Mouse (Mus musculus) hindbrain, postnatal 0 days (tissue): ENCODE measurements around the gene Lgals3bp. TPM values are rescaled to one million over a fixed set of nuclear protein-coding genes. Genes with fewer than 3 reads are reported as not detected.

Experiments
- ATAC-seq: fragments of 200-750 bp; cut with Nextera tagmentation; 2 replicates; pipeline ENCODE4 v1.8.0; 2017; ENCODE audit warnings: mild to moderate bottlenecking, moderate TSS enrichment, moderate library complexity
- DNase-seq: peaks from one replicate; pipeline ENCODE4 v3.0.0-alpha.2; 2015; ENCODE audit warnings: low spot score
- H3K27ac ChIP-seq: fragments of 300-500 bp; sonication (generic); 2 replicates; pipeline ENCODE4 v1.5.1; 2014; ENCODE audit warnings: mild to moderate bottlenecking
- H3K27me3 ChIP-seq: fragments of 300-500 bp; sonication (generic); 2 replicates; pipeline ENCODE4 v1.6.1; 2014; ENCODE audit warnings: low read length, mixed read lengths; ENCODE audit not compliant: insufficient read depth
- H3K36me3 ChIP-seq: fragments of 300-500 bp; sonication (generic); 2 replicates; pipeline ENCODE4 v1.6.1; 2014; ENCODE audit warnings: low read length, mixed read lengths; ENCODE audit not compliant: insufficient read depth
- H3K4me1 ChIP-seq: fragments of 300-500 bp; sonication (generic); 2 replicates; pipeline ENCODE4 v1.6.1; 2014; ENCODE audit warnings: antibody characterized with exemption, low read length, mixed read lengths; ENCODE audit not compliant: insufficient read depth
- H3K4me2 ChIP-seq: fragments of 300-500 bp; sonication (generic); 2 replicates; pipeline ENCODE4 v1.6.1; 2014; ENCODE audit warnings: low read depth, mild to moderate bottlenecking, low read length, moderate library complexity, mixed read lengths
- H3K4me3 ChIP-seq: fragments of 300-500 bp; sonication (generic); 2 replicates; pipeline ENCODE4 v1.5.1; 2014; ENCODE audit warnings: low read length
- H3K9ac ChIP-seq: fragments of 300-500 bp; sonication (generic); replicated peaks from 2 replicates; pipeline ENCODE4 v1.6.1; 2014; ENCODE audit warnings: mild to moderate bottlenecking, low read length, moderate library complexity, mixed read lengths
- H3K9me3 ChIP-seq: fragments of 300-500 bp; sonication (generic); 2 replicates; pipeline ENCODE4 v1.6.1; 2016; ENCODE audit warnings: low read length, mixed read lengths
- CTCF ChIP-seq: IDR thresholded peaks from 2 replicates; pipeline ENCODE4 v1.5.1; 2016; ENCODE audit warnings: antibody characterized with exemption, control low read depth, low read depth
- WGBS: fragments of 180-500 bp; shearing (Covaris S2); extraction: QIAGEN DNeasy Blood & Tissue Kit; methylation state at CpG from one replicate; pipeline ENCODE4 v1.1.7; 2014; 5-methylcytosine and 5-hydroxymethylcytosine counted together
- polyA plus RNA-seq: library from polyadenylated mRNA; unstranded; fragments of >200 nt; fragmentation: Nextera tagmentation; extraction: Ambion mirVana; gene quantifications from 2 replicates; pipeline ENCODE4 v1.2.1, GENCODE M21; 2015
- total RNA-seq: library from RNA; depleted of rRNA; stranded (reverse); fragments of >200 nt; gene quantifications from 2 replicates; pipeline ENCODE4 v1.2.3, GENCODE M21; 2014

The Lgals3bp gene
- total and polyA plus RNA-seq, 2 experiments from 2014 or later, result 18.5 to 25.5 TPM

DNA sequence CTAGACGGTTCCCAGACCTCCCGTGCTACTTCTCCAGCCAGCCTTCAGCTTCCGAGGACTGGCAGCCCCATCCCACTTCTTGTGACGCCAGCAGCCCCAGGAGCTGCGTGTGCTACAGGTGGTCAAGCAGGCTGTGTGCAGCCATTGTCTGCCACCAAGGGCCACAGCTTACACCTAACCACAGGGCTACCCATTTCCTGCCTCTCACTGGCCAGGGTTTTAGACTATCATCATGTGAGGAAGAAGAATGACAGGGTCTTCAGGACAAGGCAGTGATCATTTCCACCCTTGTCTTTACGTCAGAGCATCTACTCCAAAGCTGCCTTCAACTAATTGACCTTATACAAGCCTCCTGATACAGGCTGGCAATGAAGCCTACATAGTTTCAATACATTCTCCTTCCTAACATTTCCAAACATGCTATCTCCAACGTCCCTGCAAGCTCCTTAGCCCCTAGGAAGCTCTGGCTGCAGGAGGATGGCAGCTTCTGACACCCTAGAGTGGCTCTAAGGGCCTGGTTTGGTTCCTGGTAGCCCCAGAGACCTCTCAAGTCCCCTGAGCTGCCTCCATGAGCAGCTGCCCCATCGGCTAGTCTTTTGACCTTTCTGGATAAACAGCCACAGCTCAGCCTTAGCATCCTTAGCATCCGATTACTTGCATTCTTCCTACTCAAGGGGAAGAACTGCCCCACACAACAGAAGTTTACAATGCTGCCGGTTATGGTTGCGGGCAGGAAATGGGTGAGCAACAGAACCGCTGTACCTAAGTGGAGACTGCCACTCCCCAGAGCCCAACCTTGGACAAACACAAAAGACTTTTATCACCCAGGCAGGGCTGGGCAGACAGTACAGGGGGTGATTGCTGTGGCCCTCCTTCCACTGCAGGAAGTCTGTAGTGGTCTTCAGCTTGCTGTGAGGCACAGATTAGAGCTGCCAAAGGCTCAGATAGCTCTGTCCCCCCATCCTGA lies 7.5 kb upstream of the Lgals3bp start:
- no peak for ATAC-seq
- no peak overlapping the region for H3K4me2 ChIP-seq
- 89% methylated on average over 12 of the region's 12 CpGs for WGBS

DNA sequence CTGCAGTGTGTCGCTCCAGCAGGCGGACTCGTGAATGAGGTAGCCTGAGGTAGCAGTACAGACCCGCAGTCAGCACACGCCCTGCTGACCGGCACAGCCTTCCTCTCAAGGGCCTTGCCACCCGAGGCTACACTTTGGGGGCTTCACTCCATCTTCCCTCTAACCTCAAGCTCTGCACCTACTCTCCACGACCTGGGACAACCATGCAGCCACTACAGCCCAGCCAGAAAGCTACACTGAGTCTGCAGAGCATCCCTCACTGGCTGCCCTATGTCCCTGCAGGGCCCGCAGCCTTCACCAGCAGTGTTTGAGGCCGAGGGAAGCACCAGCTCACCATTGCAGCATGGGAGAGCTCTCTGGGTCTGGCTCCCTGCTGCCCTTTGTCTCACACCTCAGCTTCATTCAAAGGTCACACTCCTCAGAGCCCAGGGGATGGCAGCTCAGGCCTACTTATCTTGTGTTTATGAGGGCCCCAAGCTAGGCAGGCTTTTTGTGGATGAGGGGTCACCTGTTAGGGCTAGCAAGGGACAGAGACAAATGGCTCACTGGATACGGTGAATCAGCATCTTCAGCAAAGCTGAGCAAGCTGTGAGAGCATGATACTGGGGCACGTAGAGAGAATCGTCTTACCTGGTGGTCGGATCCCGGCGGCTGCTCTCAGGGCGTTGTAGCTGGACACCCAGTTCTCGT lies 6.3 kb upstream of the Lgals3bp start:
- no peaks in the 10 kb centered on the region for H3K9me3 ChIP-seq
- H3K4me2 ChIP-seq, result no peak overlapping the region
- no peak overlapping the region for H3K27ac ChIP-seq
- no peaks in the 10 kb centered on the region for H3K27me3 ChIP-seq
- ATAC-seq, result no peak
- H3K4me3 ChIP-seq, result no peak overlapping the region
- H3K36me3 ChIP-seq, result peaks cover 31% of the 10 kb centered on the region
- DNase-seq, result no peak
- WGBS, result 86% methylated on average over 18 of the region's 18 CpGs
- H3K9ac ChIP-seq, result no peak overlapping the region
- no peak for TF ChIP-seq CTCF
- 0 out of 2 replicates have a peak, but pooled peaks cover 6% of the 10 kb centered on the region for H3K4me1 ChIP-seq

More for the DNA sequence above, 7.5 kb upstream of the Lgals3bp start:
- H3K4me1 ChIP-seq, result 0 out of 2 replicates have a peak, but pooled peaks cover 6% of the 10 kb centered on the region
- no peak overlapping the region for H3K4me3 ChIP-seq
- H3K9ac ChIP-seq, result no peak overlapping the region
- H3K36me3 ChIP-seq, result peaks cover 31% of the 10 kb centered on the region
- no peaks in the 10 kb centered on the region for H3K9me3 ChIP-seq
- DNase-seq, result no peak
- H3K27me3 ChIP-seq, result no peaks in the 10 kb centered on the region
- no peak overlapping the region for H3K27ac ChIP-seq
- TF ChIP-seq CTCF, result no peak

GRCm38 (mm10) chr11:118407318-118407910 lies 5.5 kb upstream of the Lgals3bp start:
- Histone ChIP-seq H3K4me3 (no peak overlapping the region), H3K4me1 (0 out of 2 replicates have a peak, but pooled peaks cover 2% of the 10 kb centered on the region), H3K27me3 (no peaks in the 10 kb centered on the region), H3K36me3 (peaks cover 31% of the 10 kb centered on the region), H3K27ac (no peak overlapping the region), H3K4me2 (no peak overlapping the region), H3K9me3 (no peaks in the 10 kb centered on the region), H3K9ac (no peak overlapping the region)
- 85% methylated on average over 23 of the region's 23 CpGs for WGBS
- ATAC-seq, result no peak
- peak; percentile 37; the same call in 1 of the 2 replicates for TF ChIP-seq CTCF
- no peak for DNase-seq

DNA sequence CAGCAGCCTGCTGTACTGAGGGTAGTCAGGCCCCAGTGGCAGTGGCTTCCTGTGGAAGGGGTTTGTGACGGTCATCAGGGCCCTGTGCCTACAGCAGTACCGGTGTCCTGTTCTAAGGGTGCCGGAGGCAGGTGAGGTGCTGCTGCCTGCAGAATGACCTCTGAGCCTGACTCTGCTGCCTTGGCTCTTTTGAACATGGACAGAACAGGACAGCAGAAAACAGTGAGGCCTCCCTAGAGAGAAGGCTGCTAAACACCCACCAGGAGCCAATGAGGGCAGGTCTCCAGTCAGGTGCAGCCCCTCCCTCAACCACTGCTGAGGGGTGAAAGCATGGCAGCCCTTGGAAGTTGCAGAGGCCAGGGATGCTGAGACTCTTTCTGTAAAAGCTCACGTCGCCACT lies 4.6 kb upstream of the Lgals3bp start:
- Histone ChIP-seq H3K9me3 (no peaks in the 10 kb centered on the region), H3K27me3 (no peaks in the 10 kb centered on the region), H3K4me2 (no peak overlapping the region), H3K36me3 (peaks cover 31% of the 10 kb centered on the region), H3K27ac (no peak overlapping the region), H3K4me3 (no peak overlapping the region), H3K4me1 (peaks cover 2% of the 10 kb centered on the region; the same call in 1 of the 2 replicates), H3K9ac (no peak overlapping the region)
- no peak for ATAC-seq
- 86% methylated on average over 5 of the region's 5 CpGs for WGBS
- DNase-seq, result no peak
- TF ChIP-seq CTCF, result no peak

GRCm38 (mm10) chr11:118405311-118405710 lies 3.4 kb upstream of the Lgals3bp start:
- Histone ChIP-seq H3K36me3 (peaks cover 21% of the 10 kb centered on the region), H3K27ac (no peak overlapping the region), H3K27me3 (no peaks in the 10 kb centered on the region), H3K4me1 (peaks cover 3% of the 10 kb centered on the region; the same call in 1 of the 2 replicates), H3K9ac (no peak overlapping the region), H3K9me3 (no peaks in the 10 kb centered on the region), H3K4me3 (no peak overlapping the region), H3K4me2 (no peak overlapping the region)
- no peak for TF ChIP-seq CTCF
- 95% methylated on average over 8 of the region's 8 CpGs for WGBS
- ATAC-seq, result no peak
- DNase-seq, result no peak
